Mouse (Mus musculus): ENCODE results near the gene Gsta3.

Gene Gsta3

DNA sequence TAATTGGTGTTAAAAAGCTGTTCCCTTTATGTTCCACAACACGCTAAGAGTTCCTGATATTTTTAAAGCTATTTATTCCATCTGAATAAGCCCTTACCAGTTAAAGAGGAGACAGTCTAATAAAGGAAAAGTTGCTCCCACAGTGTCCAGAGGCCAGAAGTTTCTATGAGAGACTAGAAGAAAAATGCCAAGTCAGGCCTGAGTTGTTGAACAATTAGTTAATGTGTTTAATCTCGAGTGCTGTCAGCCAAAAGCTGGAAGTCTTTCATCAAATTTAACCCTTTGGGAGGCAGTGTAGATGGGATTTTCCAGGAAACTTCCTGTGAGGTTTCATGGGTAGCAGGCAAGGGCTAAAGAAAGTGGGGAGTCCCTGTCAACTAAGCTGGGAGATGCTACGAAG, 59.4 kb downstream of the Gsta3 start:
- no peak for DNase-seq (ENCODE audit: low spot score in 2 of 2)

DNA sequence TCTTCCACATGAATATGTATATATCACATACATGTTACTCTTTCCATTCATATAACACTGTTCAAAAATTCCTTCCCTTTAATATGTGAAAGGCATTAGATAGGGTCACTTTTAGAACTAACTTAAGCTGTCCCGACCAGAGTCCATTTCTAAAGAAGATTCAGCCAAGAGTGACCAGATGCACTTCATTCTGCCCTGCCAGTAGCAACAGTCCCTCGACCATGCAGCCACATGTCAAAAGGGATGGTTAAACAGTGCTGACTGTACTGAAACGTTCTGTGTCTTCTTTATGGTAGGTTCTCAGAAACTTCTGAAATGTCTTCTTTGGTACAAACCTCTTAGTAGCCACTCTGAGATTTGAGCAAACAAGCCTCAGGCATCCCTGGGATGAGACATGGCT, 61.3 kb downstream of the Gsta3 start:
- DNase-seq (ENCODE audit: low spot score in 2 of 2): no peak

DNA sequence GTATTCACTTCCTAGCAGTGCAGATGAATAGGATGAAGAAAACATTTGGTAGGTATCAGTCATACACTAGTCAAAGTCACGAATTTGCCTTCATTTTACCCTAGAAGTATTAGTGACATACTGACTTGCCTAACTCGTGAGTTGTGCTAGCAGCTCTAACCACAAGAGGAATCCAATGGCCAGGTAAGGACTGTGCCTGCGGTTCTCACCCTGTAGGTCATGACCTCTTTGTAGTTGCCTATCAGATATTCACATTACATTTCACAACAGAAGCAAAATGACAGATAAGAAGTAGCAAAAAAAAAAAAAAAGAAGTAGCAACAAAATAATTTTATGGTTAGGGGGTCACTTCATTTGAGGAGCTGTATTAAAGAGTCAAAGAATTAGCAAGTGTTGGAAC, 63.8 kb downstream of the Gsta3 start:
- no peak for DNase-seq (ENCODE audit: low spot score in 2 of 2)

DNA sequence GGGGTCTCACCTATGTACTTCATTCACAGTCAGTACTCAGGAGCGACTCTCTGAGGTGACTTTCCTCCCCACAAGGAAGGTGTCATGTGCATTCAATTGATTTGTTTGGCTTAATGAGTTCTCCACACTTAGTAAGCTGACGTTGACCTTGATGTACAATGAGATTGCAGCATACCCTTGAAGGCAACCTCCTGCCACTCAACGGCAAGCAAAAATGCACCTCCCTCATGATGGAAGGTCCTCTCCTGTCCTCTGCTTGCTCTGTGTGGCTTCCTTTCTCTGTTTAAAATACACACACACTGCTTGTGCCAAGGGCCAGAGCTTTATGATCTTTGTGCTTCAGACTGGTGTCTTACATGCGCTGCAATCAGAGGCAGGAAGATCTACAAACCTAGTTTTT, 64.3 kb downstream of the Gsta3 start:
- no peak for DNase-seq (ENCODE audit: low spot score in 2 of 2)

DNA sequence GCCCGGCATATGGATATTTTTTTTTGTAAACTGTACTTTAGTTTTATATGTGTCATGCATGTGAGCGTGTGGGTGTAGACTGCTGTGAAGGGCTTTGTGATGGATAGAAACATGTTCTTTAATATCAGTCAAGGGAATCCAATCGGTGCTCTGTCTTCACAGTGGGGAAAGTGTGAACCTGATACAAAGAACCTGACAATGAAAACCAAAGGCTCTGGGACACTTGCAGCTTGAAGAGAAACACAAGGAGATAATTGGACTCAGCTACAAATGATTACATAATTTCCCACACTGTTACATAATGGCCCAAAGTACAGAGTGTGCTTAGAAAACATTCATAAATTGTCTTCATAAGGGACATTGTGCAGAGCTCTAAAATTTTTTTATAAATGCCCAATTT, 65.1 kb downstream of the Gsta3 start:
- no peak for DNase-seq (ENCODE audit: low spot score in 2 of 2)

DNA sequence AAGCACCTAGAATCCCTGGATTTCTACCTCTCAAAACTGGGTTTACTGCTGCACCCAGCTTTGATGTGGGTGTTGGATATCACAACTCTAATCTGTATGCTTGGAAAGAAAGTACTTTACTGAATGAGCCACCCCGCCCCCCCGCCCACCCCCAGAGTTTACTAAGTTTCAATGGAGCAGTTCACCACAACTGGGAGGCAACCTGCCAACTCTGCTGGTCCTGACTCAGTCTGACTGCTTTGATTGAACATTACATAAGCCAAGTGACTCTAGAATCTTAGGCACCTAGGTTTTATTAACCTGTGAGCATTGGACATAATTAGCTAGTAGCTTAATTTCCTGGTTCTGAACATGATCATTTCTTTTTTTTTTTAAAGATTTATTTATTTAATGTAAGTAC, 73.9 kb downstream of the Gsta3 start:
- no peak for DNase-seq (ENCODE audit: low spot score in 2 of 2)

Measured in spleen, postnatal 36 days (tissue).